Mouse (Mus musculus): Measurements from ENCODE around the gene Rnf128. TPM values are rescaled to one million over a fixed set of nuclear protein-coding genes. Genes with fewer than 3 reads are reported as not detected.

Gene Rnf128
- total and polyA plus RNA-seq, 2 experiments from 2014 or later, result 48.5 to 56.7 TPM

DNA sequence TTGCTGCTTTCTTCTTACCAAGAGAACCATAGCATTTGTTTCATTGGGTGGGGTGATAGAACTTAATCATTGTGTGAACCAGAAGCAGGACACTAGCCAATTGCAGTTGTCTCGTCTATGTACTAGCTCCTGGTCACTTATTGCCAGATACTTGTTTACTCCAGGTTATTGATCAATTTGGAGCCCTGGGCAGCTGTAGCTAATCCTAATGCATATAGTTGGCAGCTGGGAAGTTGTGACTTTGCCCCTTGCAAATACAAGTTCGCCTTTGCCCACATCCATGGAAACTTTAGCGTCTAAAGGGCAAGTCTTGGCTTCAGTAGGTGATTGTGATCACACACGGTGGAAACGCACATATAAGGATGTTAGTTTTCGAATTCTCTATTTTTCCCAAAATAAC, 33.3 kb downstream of the Rnf128 start:
- H3K36me3 ChIP-seq (replicated peaks; ENCODE audit: control insufficient read depth, insufficient read depth, low read length), result no peaks in the 10 kb centered on the region
- H3K27me3 ChIP-seq (ENCODE audit: control insufficient read depth, insufficient read depth, low read length), result no peaks in the 10 kb centered on the region
- DNase-seq (ENCODE audit: low spot score) (no peak), ATAC-seq (ENCODE audit: insufficient read depth, low read depth) (no peak)
- no peak overlapping the region for H3K4me2 ChIP-seq (ENCODE audit: low read depth, low read length)
- no peak overlapping the region for H3K27ac ChIP-seq (ENCODE audit: low read depth)
- H3K4me1 ChIP-seq (ENCODE audit: control insufficient read depth, insufficient read depth), result no peaks in the 10 kb centered on the region
- no peak overlapping the region for H3K4me3 ChIP-seq (ENCODE audit: low read depth, low read length)
- no peaks in the 10 kb centered on the region for H3K9me3 ChIP-seq (replicated peaks; ENCODE audit: control insufficient read depth, low read length)
- 75% methylated on average over 6 of the region's 6 CpGs for WGBS
- TF ChIP-seq EP300 (IDR thresholded peaks at IDR 0.05; ENCODE audit: low read depth) (no peak), CTCF (IDR thresholded peaks at IDR 0.05; ENCODE audit: low read depth) (no peak)
- no peak overlapping the region for H3K9ac ChIP-seq (replicated peaks; ENCODE audit: low read depth, low read length)

DNA sequence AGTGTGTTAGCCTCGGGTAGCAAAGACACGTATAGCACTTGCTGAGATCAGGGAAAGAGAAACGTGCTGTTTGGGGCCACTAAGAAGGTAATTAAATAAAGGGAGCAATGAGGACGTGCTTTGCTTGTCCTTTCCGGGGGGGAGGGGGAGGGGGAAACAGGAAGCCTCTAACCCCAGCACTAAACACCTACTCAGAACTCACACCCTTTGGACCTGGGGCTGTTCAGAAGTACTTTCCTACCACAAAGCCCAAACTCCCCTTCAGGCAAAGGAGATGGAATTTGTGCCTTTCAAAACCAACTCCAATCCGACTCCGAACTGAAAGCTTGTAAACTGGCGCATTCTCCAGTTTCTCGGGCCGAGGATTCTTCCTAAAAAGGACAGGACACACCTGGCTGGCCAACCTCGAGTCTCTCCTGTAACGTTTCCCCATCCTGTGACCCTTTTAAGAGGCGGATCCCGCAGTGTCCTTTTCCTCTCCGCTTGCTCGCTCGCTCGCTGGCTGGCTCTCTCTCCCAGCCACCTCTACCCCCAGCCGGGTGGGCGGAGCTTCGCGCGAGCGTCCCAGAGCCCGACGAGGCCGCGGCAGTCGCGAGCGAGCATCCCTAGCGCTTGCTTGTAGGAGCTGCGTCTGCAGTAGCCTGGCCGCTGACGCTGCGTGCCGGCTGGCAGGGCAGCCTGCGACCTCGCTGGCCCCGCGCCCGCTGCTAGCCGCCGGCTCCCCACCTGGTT, 47.1 kb downstream of the Rnf128 start:
- ATAC-seq (ENCODE audit: insufficient read depth, low read depth) (peak; percentile 97), DNase-seq (ENCODE audit: low spot score) (peak; percentile 71)
- WGBS, result 13% methylated on average over 43 of the region's 44 CpGs
- Histone ChIP-seq H3K4me2 (ENCODE audit: low read depth, low read length) (peak overlapping the region; percentile 74), H3K27ac (ENCODE audit: low read depth) (peak overlapping the region; percentile 84), H3K27me3 (ENCODE audit: control insufficient read depth, insufficient read depth, low read length) (no peaks in the 10 kb centered on the region), H3K4me1 (ENCODE audit: control insufficient read depth, insufficient read depth) (no peaks in the 10 kb centered on the region), H3K36me3 (replicated peaks; ENCODE audit: control insufficient read depth, insufficient read depth, low read length) (no peaks in the 10 kb centered on the region), H3K4me3 (ENCODE audit: low read depth, low read length) (peak overlapping the region; percentile 74), H3K9ac (replicated peaks; ENCODE audit: low read depth, low read length) (peak overlapping the region; percentile 80), H3K9me3 (replicated peaks; ENCODE audit: control insufficient read depth, low read length) (no peaks in the 10 kb centered on the region)
- no peak; the same call in 1 of the 2 replicates for TF ChIP-seq CTCF (IDR thresholded peaks at IDR 0.05; ENCODE audit: low read depth)
- TF ChIP-seq EP300 (IDR thresholded peaks at IDR 0.05; ENCODE audit: low read depth), result no peak

GRCm38 (mm10) chrX:139610765-139611300, 47.7 kb downstream of the Rnf128 start:
- DNase-seq (ENCODE audit: low spot score) (no peak), ATAC-seq (ENCODE audit: insufficient read depth, low read depth) (peak; percentile 56)
- H3K36me3 ChIP-seq (replicated peaks; ENCODE audit: control insufficient read depth, insufficient read depth, low read length), result no peaks in the 10 kb centered on the region
- no peak for TF ChIP-seq CTCF (IDR thresholded peaks at IDR 0.05; ENCODE audit: low read depth)
- no peak for TF ChIP-seq EP300 (IDR thresholded peaks at IDR 0.05; ENCODE audit: low read depth)
- no peaks in the 10 kb centered on the region for H3K9me3 ChIP-seq (replicated peaks; ENCODE audit: control insufficient read depth, low read length)
- peak overlapping the region; percentile 84 for H3K27ac ChIP-seq (ENCODE audit: low read depth)
- H3K4me2 ChIP-seq (ENCODE audit: low read depth, low read length), result peak overlapping the region; percentile 74
- H3K9ac ChIP-seq (replicated peaks; ENCODE audit: low read depth, low read length), result peak overlapping the region; percentile 80
- no peaks in the 10 kb centered on the region for H3K27me3 ChIP-seq (ENCODE audit: control insufficient read depth, insufficient read depth, low read length)
- no peaks in the 10 kb centered on the region for H3K4me1 ChIP-seq (ENCODE audit: control insufficient read depth, insufficient read depth)
- WGBS, result 14% methylated on average over 52 of the region's 54 CpGs
- H3K4me3 ChIP-seq (ENCODE audit: low read depth, low read length), result peak overlapping the region; percentile 74

DNA sequence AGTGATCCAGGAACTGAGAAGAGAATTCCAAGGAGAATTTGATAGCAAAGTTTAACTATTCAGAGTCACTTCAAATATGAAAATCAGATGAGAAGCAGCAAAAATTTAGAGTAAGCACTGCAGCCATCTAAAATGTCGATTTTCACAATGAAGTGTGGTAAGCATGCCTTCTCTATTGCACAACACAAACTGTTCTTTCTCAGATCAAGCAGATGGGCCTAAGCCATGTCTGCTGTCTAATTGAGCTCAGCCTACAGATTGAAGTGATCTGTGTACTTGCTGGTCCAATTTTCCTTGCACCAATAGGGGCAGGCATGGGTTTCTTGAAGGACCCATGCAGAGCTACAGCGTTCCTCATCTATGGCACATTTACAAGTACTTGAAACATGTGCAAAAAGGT, 51.6 kb downstream of the Rnf128 start:
- TF ChIP-seq CTCF (IDR thresholded peaks at IDR 0.05; ENCODE audit: low read depth) (no peak), EP300 (IDR thresholded peaks at IDR 0.05; ENCODE audit: low read depth) (no peak)
- H3K4me3 ChIP-seq (ENCODE audit: low read depth, low read length), result no peak overlapping the region
- WGBS, result 56% methylated on average over 2 of the region's 2 CpGs
- H3K36me3 ChIP-seq (replicated peaks; ENCODE audit: control insufficient read depth, insufficient read depth, low read length), result no peaks in the 10 kb centered on the region
- no peak overlapping the region for H3K4me2 ChIP-seq (ENCODE audit: low read depth, low read length)
- H3K27me3 ChIP-seq (ENCODE audit: control insufficient read depth, insufficient read depth, low read length), result no peaks in the 10 kb centered on the region
- H3K27ac ChIP-seq (ENCODE audit: low read depth), result no peak overlapping the region
- H3K9ac ChIP-seq (replicated peaks; ENCODE audit: low read depth, low read length), result no peak overlapping the region
- DNase-seq (ENCODE audit: low spot score), result no peak
- no peaks in the 10 kb centered on the region for H3K4me1 ChIP-seq (ENCODE audit: control insufficient read depth, insufficient read depth)
- no peak for ATAC-seq (ENCODE audit: insufficient read depth, low read depth)
- H3K9me3 ChIP-seq (replicated peaks; ENCODE audit: control insufficient read depth, low read length), result no peaks in the 10 kb centered on the region

DNA sequence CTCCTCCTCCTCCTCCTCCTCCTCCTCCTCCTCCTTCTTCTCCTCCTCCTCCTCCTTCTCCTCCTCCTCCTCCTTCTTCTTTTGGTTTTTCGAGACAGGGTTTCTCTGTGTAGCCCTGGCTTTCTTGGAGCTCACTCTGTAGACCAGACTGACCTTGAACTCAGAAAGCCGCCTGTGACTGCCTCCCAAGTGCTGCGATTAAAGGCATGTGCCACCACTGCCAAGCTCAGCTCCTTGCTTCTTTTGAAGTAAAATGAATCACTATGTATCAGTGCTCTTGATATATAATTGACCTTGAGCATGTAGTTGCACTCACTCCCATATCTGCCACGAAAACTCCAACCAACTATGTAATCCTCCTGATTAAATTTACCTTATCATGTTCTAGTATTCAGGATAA, 59.0 kb downstream of the Rnf128 start:
- DNase-seq (ENCODE audit: low spot score), result no peak
- no peak overlapping the region for H3K4me2 ChIP-seq (ENCODE audit: low read depth, low read length)
- no peak overlapping the region for H3K9ac ChIP-seq (replicated peaks; ENCODE audit: low read depth, low read length)
- H3K27me3 ChIP-seq (ENCODE audit: control insufficient read depth, insufficient read depth, low read length), result no peaks in the 10 kb centered on the region
- no peak for TF ChIP-seq CTCF (IDR thresholded peaks at IDR 0.05; ENCODE audit: low read depth)
- no peak for TF ChIP-seq EP300 (IDR thresholded peaks at IDR 0.05; ENCODE audit: low read depth)
- no peak for ATAC-seq (ENCODE audit: insufficient read depth, low read depth)
- WGBS, result 90% methylated on average over 3 of the region's 4 CpGs
- H3K36me3 ChIP-seq (replicated peaks; ENCODE audit: control insufficient read depth, insufficient read depth, low read length), result no peaks in the 10 kb centered on the region
- no peaks in the 10 kb centered on the region for H3K4me1 ChIP-seq (ENCODE audit: control insufficient read depth, insufficient read depth)
- no peak overlapping the region for H3K4me3 ChIP-seq (ENCODE audit: low read depth, low read length)
- no peaks in the 10 kb centered on the region for H3K9me3 ChIP-seq (replicated peaks; ENCODE audit: control insufficient read depth, low read length)
- H3K27ac ChIP-seq (ENCODE audit: low read depth), result no peak overlapping the region
